Mouse (Mus musculus): Measurements from ENCODE around the gene Crybg3. TPM values are rescaled to one million over a fixed set of nuclear protein-coding genes. Genes with fewer than 3 reads are reported as not detected.
"Not testable (repeated sequence)": the region's sequence is repeated elsewhere in the genome, so short reads cannot be mapped to it uniquely, and the experiment has no call there.

Crybg3 gene
- polyA plus RNA-seq, 1 experiment = 3.3 TPM

DNA sequence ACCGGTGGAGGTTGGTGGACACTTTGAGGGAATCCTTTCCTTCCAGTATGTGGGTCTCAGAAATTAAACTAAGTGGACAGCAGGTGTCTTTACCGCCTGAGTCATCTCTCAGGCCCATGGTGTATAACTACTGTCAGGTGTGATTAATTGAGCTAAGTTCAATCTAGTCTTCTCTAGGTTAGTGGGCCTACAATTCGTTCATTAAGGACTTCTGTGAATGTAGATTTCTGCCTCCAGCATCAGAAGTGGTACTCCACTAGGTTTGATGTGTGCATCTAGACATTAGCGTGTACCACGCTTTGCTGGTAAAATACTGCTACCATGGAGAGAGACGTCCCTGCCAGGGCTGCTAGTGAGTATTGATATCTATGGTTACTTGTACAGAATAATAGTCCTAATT is 128.2 kb downstream of the Crybg3 start:
- 40% methylated on average over 6 of the region's 6 CpGs for WGBS
- no peak for DNase-seq (ENCODE audit: low read depth, low spot score)

DNA sequence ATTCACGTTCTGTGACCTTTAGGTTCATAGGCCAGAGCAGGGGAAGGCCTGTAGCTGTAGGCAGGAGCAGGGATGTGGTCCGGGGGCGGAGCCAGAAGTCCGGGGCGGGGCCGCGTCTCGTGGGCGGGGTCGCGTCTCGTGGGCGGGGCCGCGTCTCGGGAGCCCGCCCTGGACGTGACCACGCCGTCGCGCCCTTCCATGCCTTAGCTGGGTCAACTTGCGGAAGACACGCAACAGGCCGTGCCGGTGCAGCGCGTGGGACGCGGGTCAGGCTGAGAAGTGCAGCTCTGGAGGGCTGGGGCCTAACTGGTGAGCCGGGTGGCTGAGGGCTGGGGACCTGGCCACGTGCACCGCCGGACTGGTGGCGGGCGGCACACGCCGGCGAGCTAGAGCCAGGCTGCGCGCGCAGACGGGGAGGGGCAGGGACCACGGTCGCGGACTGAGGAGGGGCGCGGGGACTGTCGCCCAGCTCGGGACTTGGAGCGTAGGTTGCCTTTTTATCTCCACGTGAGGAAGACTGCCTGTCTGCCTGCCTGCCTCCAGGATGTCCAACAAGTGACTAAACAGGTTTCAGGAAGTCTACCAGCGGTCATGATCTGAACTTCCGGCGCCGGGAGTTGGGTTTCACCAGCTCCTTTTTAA is 129.0 kb downstream of the Crybg3 start, which contains the start of gene Riox2:
Gene Riox2, plus strand, starts transcription at position 139 of the 642 bp plus-strand sequence.
- under 1% methylated on average over 56 of the region's 56 CpGs for WGBS
- peak; percentile 53 for DNase-seq (ENCODE audit: low read depth, low spot score)

DNA sequence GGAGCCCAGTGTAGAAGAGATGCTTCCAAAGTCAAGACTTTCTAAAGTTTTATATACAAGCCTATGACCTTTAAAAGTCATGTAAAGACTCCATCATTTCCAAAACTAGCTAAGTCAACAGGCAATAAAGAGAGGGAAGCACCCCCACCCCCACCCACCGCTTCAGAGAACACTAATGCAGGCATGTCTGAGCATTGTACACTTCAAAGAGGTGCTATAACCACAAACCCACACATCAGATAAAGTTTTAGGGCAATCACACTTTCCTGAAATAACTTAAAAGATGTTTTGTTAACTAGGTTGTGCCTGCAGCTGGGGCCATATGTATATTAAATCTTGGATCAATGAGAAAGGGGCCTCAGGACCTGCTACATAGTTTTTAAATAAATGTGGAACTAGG is 130.9 kb downstream of the Crybg3 start:
- 57% methylated on average over 1 of the region's 1 CpGs for WGBS
- DNase-seq (ENCODE audit: low read depth, low spot score) = no peak

DNA sequence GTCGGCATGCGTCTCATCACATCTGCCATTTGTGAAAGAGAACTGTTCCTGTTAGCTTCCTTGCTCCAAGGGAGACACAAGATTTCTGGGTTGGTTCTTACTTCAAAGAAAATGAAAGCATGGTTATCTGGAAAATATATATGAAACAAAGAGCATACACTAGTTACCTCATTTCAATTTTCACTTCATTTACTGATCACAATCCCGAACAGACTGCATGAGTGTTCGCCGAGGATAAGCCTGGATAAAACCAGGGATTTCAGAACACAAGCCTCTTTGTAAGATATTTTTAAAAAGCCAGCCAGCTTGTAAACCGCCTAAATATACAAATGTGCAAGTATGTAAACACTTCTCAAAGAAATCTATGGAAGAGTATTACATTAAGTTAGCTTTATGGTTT is 136.8 kb downstream of the Crybg3 start:
- WGBS = 80% methylated on average over 6 of the region's 6 CpGs

DNA sequence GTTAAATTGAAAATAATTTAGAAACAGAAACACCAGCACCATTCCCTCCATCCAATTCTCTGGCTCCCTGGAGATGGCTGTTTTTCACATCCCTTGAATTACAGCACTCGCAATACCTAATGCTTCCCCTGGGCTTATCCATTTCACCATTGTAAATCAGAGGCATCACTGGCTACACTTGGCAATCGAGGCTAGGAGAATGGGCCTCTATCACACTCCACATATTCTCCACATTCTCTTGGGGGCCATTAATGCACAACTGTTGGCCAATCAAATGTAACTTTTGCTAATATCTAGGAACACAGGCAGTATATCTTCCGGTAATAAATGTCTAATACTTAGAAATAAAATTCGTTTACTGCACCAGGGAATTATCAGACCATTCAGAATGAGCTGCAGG is 137.2 kb downstream of the Crybg3 start:
- WGBS = 65% methylated on average over 4 of the region's 4 CpGs
- no peak for DNase-seq (ENCODE audit: low read depth, low spot score)

More for the DNA sequence above, 136.8 kb downstream of the Crybg3 start:
- no peak for DNase-seq (ENCODE audit: low read depth, low spot score)

DNA sequence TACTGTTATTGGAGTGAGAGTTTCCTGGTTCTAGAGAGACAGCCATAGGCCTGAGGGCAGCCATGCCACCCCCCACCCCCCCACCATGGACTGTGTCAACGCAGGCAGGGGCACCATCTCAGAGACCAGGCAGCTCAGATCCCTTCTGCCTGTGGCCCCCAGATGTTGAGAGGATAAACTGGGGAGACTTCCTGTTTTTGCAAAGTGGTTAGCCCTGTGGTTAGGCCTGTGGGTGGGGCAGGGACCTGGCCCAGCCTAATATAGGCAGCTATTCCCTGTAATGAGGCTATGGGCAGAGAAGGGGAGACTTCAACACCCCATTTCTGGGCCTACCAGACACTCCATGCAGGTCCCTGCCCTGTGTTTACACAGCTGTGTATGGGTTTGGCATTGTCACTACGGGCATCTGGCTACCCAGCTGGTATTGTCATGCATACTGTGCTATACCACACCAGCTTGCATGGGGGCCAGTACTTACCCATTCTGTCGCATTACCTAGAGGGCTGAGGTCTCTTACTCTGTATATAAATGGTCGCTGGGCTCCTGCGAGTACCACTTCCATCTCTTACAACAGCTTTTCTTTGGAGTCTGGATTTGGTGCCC is 141.4 kb downstream of the Crybg3 start:
- not testable (repeated sequence) for DNase-seq (ENCODE audit: low read depth, low spot score)
- 64% methylated on average over 5 of the region's 5 CpGs for WGBS

DNA sequence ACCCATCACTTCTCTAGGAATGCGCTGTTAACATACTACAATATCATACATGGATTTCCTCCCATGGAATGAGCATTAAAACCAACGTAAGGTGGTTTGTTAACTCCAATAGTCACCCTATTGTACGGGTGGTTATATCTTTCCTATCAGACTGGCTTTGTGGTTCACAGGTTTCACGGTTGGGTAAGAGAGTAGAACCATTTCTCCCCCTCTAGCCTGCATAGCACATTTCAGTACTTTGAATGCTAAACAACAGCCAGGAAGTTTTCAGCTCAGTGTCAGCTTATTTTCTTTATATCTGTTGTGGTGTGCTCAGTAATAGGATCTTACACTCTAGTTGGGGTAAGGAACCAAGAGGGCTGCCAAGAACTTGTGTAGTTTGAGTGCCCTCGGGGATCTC is 149.0 kb downstream of the Crybg3 start:
- no peak for DNase-seq (ENCODE audit: low read depth, low spot score)
- WGBS = 84% methylated on average over 5 of the region's 5 CpGs

DNA sequence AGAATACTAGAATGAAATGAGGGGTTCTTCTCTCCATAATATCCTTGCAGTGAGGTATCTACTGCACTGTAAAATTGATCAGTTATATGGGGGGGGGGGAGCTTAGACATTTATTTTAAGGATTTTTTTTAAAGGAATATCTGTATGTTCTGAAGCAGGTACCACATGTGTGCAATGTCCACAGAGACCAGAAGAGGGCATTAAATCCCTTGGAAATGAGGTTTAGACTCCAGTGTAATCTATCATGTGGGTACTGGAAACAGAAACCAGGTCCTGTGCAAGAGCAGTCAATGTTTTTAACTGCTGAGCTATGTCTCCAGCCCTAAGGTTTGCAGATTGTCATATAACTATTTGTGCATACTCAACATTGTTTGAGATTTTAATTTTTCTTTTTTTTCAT is 151.7 kb downstream of the Crybg3 start:
- DNase-seq (ENCODE audit: low read depth, low spot score) = no peak

DNA sequence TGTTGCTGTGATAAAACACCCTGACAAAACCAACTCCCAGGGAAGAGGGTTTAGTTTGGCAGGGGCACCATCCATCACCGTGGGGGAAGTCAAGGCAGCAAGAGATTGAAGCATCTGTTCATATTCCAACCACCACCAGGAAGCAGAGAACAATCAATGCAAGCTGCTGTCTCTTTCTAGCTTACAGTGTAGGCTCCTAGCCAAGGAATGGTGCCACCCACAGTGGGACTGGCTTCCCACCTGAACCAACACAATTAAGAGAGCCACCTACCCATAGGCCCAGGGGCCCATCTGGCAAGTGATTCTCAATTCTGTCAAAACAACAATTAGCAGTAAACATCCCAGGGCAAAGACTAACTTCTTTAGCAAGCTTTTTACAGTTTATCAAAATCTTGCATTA is 152.6 kb downstream of the Crybg3 start:
- 82% methylated on average over 1 of the region's 1 CpGs for WGBS
- DNase-seq (ENCODE audit: low read depth, low spot score) = no peak

DNA sequence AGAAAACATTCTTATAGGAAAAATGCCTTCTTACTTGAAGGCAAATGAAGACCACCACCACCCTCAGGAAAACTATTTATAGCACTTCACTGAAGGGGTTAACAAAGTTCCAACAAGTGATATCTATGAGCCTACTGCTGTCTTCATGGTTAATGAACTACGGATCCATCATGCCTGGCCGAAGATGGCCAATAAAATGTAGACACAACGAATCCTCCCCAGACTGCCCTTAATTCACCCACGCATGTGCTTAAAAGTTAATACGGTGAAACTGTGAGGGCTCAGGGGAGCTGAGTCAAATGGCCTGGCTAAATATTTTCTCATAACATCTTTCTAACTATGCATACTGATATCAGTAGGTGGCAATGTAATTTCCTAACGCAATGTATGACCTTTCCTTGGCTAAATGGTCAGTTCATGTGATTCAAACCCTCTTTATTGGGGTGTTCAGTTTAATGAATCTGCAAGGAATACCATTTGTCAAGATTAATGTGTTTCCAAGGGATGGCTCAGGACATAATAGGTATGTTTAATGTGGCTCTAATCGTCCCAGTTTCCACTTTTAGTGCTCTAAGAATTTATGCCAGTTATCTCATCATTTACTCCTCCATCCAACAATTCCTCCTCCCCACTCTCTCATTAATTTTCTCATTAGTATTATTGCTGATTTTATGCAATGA is 155.8 kb downstream of the Crybg3 start:
- DNase-seq (ENCODE audit: low read depth, low spot score) = no peak
- WGBS = 63% methylated on average over 7 of the region's 7 CpGs

Other genes with a start within 250 kb of the Crybg3 start
- not detected in 2 replicates for gene Olfr209, start 237.0 kb downstream of the Crybg3 start, polyA plus RNA-seq (2012; rRNA removed)
- not detected in 2 replicates for gene Gabrr3, start 193.6 kb downstream of the Crybg3 start, polyA plus RNA-seq (2012; rRNA removed)
- gene Riox2, start 129.2 kb downstream of the Crybg3 start, polyA plus RNA-seq (2012; rRNA removed) = 5.7 and 5.8 TPM in 2 replicates
- gene Arl6, start 38.4 kb upstream of the Crybg3 start, polyA plus RNA-seq (2012; rRNA removed) = 0.72 and 0.89 TPM in 2 replicates